Mouse (Mus musculus) lung, postnatal 0 days (tissue): ENCODE measurements at regions not wholly inside any gene's neighbourhood (a gene's known extent, or its start where the extent isn't known, plus 50 kb on each side); places are given as distances from the start of the nearest gene placed in this dataset.

Experiments used
- CTCF ChIP-seq: IDR thresholded peaks from 2 replicates; pipeline ENCODE4 v1.5.1; 2016; ENCODE audit warnings: antibody characterized with exemption, mild to moderate bottlenecking
- EP300 ChIP-seq: IDR thresholded peaks from 2 replicates; pipeline ENCODE4 v1.6.1; 2016; ENCODE audit warnings: antibody characterized with exemption, mild to moderate bottlenecking, control low read depth

GRCm38 (mm10) chr17:15140391-15140790, 99.1 kb upstream of the Gm3448 start:
- TF ChIP-seq CTCF = no peak
- no peak for TF ChIP-seq EP300
